Mouse (Mus musculus) adrenal gland, adult 18-20 months (tissue): ENCODE data around the gene Lias. TPM values are rescaled to one million over a fixed set of nuclear protein-coding genes. Genes with fewer than 3 reads are reported as not detected.

Source experiments
- total RNA-seq, 2 experiments: library from RNA; stranded (reverse); gene quantifications; 1 replicate in 1 of 2; 2 replicates in 1 of 2; pipeline ENCODE4 v1.2.3; 2021

Lias gene
- total RNA-seq, 2 experiments from 2014 or later: 54.5 to 67.6 TPM

Other genes with a start within 250 kb of the Lias start
- gene Wdr19, start 191.8 kb upstream of the Lias start, total RNA-seq: 1 to 10 TPM; 5.5 to 7.0 TPM
- gene Rfc1, start 55.8 kb upstream of the Lias start, total RNA-seq: 10 to 100 TPM; 31.3 to 43.8 TPM
- 10 to 100 TPM in 1 of 2 experiments, 1 to 10 TPM in 1; 8.6 to 15.3 TPM for gene Klb, start 43.2 kb upstream of the Lias start, total RNA-seq
- 1,000 to 10,000 TPM; 1,034 to 1,559 TPM for gene Rpl9, start 53 bp upstream of the Lias start, total RNA-seq
- gene Ugdh, start 44.5 kb downstream of the Lias start, total RNA-seq: 100 to 1,000 TPM in 1 of 2 experiments, 10 to 100 TPM in 1; 64.0 to 114 TPM
- 1 to 10 TPM in 1 of 2 experiments, not detected in 1; 1.2 TPM for gene Gm43552, start 101.3 kb downstream of the Lias start, total RNA-seq
- gene Smim14, start 145.7 kb downstream of the Lias start, total RNA-seq: 100 to 1,000 TPM; 166 to 180 TPM
- gene Ube2k, start 145.7 kb downstream of the Lias start, total RNA-seq: 100 to 1,000 TPM in 1 of 2 experiments, 10 to 100 TPM in 1; 92.4 to 105 TPM